Mouse (Mus musculus) lung, adult 18-20 months (tissue): ENCODE measurements at regions not wholly inside any gene's neighbourhood (a gene's known extent, or its start where the extent isn't known, plus 50 kb on each side); places are given as distances from the start of the nearest gene placed in this dataset.

Source experiments
- DNase-seq, 2 experiments: peaks; one replicate each; pipeline ENCODE4 v3.0.0; 2022; ENCODE audit warnings: mixed read lengths in 2 of 2

- DNase-seq = no peak
Observed at GRCm38 (mm10) chr5:91746077-91746476, 216.8 kb downstream of the Rchy1 start.

GRCm38 (mm10) chr5:91744389-91744788 lies 218.5 kb downstream of the Rchy1 start:
- DNase-seq = no peak

- no peak for DNase-seq
Observed at GRCm38 (mm10) chr5:91740159-91740537, 222.7 kb downstream of the Rchy1 start.

- DNase-seq = peak; percentile 9 to 38
Observed at GRCm38 (mm10) chr5:91739433-91740158, 222.2 kb downstream of the Parm1 start.

GRCm38 (mm10) chr5:91732002-91732401 lies 214.6 kb downstream of the Parm1 start:
- DNase-seq = no peak

GRCm38 (mm10) chr5:91731155-91731554 lies 213.7 kb downstream of the Parm1 start:
- DNase-seq = no peak

GRCm38 (mm10) chr5:91729868-91730267 lies 212.5 kb downstream of the Parm1 start:
- DNase-seq = peak; percentile 11 to 57

- no peak for DNase-seq
Observed at GRCm38 (mm10) chr5:91729415-91729814, 212.0 kb downstream of the Parm1 start.

- DNase-seq = no peak
Observed at GRCm38 (mm10) chr5:91727448-91727847, 210.0 kb downstream of the Parm1 start.

GRCm38 (mm10) chr5:91726118-91726500 lies 208.7 kb downstream of the Parm1 start:
- DNase-seq = no peak

- no peak for DNase-seq
Observed at GRCm38 (mm10) chr5:91725380-91726117, 208.1 kb downstream of the Parm1 start.

- DNase-seq = no peak
Observed at GRCm38 (mm10) chr5:91724881-91725280, 207.5 kb downstream of the Parm1 start.

GRCm38 (mm10) chr5:91723416-91723815 lies 206.0 kb downstream of the Parm1 start:
- DNase-seq = no peak

GRCm38 (mm10) chr5:91722982-91723381 lies 205.6 kb downstream of the Parm1 start:
- DNase-seq = no peak

- DNase-seq = no peak
Observed at GRCm38 (mm10) chr5:91722403-91722802, 205.0 kb downstream of the Parm1 start.

- no peak for DNase-seq
Observed at GRCm38 (mm10) chr5:91721231-91722096, 204.0 kb downstream of the Parm1 start.

- DNase-seq = no peak
Observed at GRCm38 (mm10) chr5:91713020-91713419, 195.6 kb downstream of the Parm1 start.

- no peak for DNase-seq
Observed at GRCm38 (mm10) chr5:91709494-91710286, 192.3 kb downstream of the Parm1 start.

- no peak for DNase-seq
Observed at GRCm38 (mm10) chr5:91708149-91708548, 190.7 kb downstream of the Parm1 start.

- DNase-seq = no peak
Observed at GRCm38 (mm10) chr5:91697075-91697474, 179.7 kb downstream of the Parm1 start.

GRCm38 (mm10) chr5:91696532-91696931 lies 179.1 kb downstream of the Parm1 start:
- DNase-seq = no peak

GRCm38 (mm10) chr5:91695632-91696031 lies 178.2 kb downstream of the Parm1 start:
- no peak for DNase-seq

GRCm38 (mm10) chr5:91693277-91693676 lies 175.9 kb downstream of the Parm1 start:
- DNase-seq = no peak
